Mouse (Mus musculus) MEL (cell line): Measurements from ENCODE around the gene Wdr60. TPM values are rescaled to one million over a fixed set of nuclear protein-coding genes. Genes with fewer than 3 reads are reported as not detected.
A peak's percentile ranks its signal among the peaks of the same experiment; 100 is the strongest.

ENCODE experiments used
- DNase-seq: peaks from one replicate; pipeline ENCODE4 v3.0.0; 2011; ENCODE audit warnings: low read depth, low spot score
- H3K27ac ChIP-seq: 2 replicates; pipeline ENCODE4 v1.5.1; 2012; ENCODE audit warnings: low read depth, mild to moderate bottlenecking, control low read depth, low read length, moderate library complexity; ENCODE audit not compliant: control insufficient read depth
- H3K27me3 ChIP-seq, 2 experiments: fragments of 150-350 bp in 1 of 2; sonication (generic) in 1 of 2; 2 replicates each; pipeline ENCODE4 v1.6.1; 2012; ENCODE audit warnings: low read length in 2 of 2, mild to moderate bottlenecking in 2 of 2, improper control_type of control experiment in 1 of 2, moderate library complexity in 1 of 2; ENCODE audit not compliant: insufficient read depth in 2 of 2, control insufficient read depth in 1 of 2
- H3K36me3 ChIP-seq, 2 experiments: 2 replicates each; pipeline ENCODE4 v1.6.1; 2012 to 2014; ENCODE audit warnings: low read length in 2 of 2, improper control_type of control experiment in 1 of 2, inconsistent platforms in 1 of 2, mild to moderate bottlenecking in 1 of 2; ENCODE audit not compliant: insufficient read depth in 2 of 2, control insufficient read depth in 1 of 2
- H3K4me1 ChIP-seq, 2 experiments: fragments of 150-350 bp in 1 of 2; sonication (generic) in 1 of 2; 2 replicates each; pipeline ENCODE4 v1.6.1; 2012; ENCODE audit warnings: low read length in 2 of 2, improper control_type of control experiment in 1 of 2, mild to moderate bottlenecking in 1 of 2; ENCODE audit not compliant: insufficient read depth in 2 of 2, control insufficient read depth in 1 of 2
- H3K4me3 ChIP-seq, 2 experiments: fragments of 150-350 bp in 1 of 2; sonication (generic) in 1 of 2; 2 replicates each; pipeline ENCODE4 v1.5.1; 2012; ENCODE audit warnings: low read depth in 2 of 2, low read length in 2 of 2, mild to moderate bottlenecking in 2 of 2, moderate library complexity in 2 of 2, control low read depth in 1 of 2, improper control_type of control experiment in 1 of 2; ENCODE audit not compliant: control insufficient read depth in 1 of 2, insufficient read depth in 1 of 2
- H3K79me2 ChIP-seq: 2 replicates; pipeline ENCODE4 v1.6.1; 2012; ENCODE audit warnings: mild to moderate bottlenecking, low read length, moderate library complexity; ENCODE audit not compliant: control insufficient read depth, poor library complexity, insufficient read depth
- H3K9ac ChIP-seq: 2 replicates; pipeline ENCODE4 v1.6.1; 2012; ENCODE audit warnings: low read depth, mild to moderate bottlenecking, control low read depth, low read length, moderate library complexity; ENCODE audit not compliant: control insufficient read depth, poor library complexity, severe bottlenecking
- H3K9me3 ChIP-seq: fragments of 150-350 bp; sonication (generic); replicated peaks from 2 replicates; pipeline ENCODE4 v1.6.1; 2012; ENCODE audit warnings: mild to moderate bottlenecking, low read length, improper control_type of control experiment, moderate library complexity; ENCODE audit not compliant: insufficient read depth
- ELF1 ChIP-seq: IDR thresholded peaks from 2 replicates; pipeline ENCODE4 v1.6.1; 2014; ENCODE audit warnings: low read depth, mild to moderate bottlenecking, inconsistent platforms, low read length, improper control_type of control experiment, moderate library complexity
- EP300 ChIP-seq, 2 experiments: IDR thresholded peaks; 2 replicates each; pipeline ENCODE4 v1.6.1; 2011; ENCODE audit warnings: improper control_type of control experiment in 2 of 2, low read length in 2 of 2, low read depth in 1 of 2, mild to moderate bottlenecking in 1 of 2
- ETS1 ChIP-seq: IDR thresholded peaks from 2 replicates; pipeline ENCODE4 v1.6.1; 2012; ENCODE audit warnings: low read depth, mild to moderate bottlenecking, inconsistent platforms, low read length, improper control_type of control experiment, moderate library complexity
- GABPA ChIP-seq: IDR thresholded peaks from 2 replicates; pipeline ENCODE4 v1.6.1; 2012; ENCODE audit warnings: low read depth, mild to moderate bottlenecking, inconsistent platforms, low read length, improper control_type of control experiment, moderate library complexity
- GATA1 ChIP-seq: IDR thresholded peaks from 2 replicates; pipeline ENCODE4 v1.6.1; 2011; ENCODE audit warnings: low read depth, low read length, improper control_type of control experiment
- KAT2A ChIP-seq: conservative IDR thresholded peaks from 2 replicates; pipeline ENCODE4 v1.6.1; 2012; ENCODE audit warnings: low read depth, low read length, improper control_type of control experiment, inconsistent platforms
- MEF2A ChIP-seq: IDR thresholded peaks from 2 replicates; pipeline ENCODE4 v1.6.1; 2014; ENCODE audit warnings: low read depth, mild to moderate bottlenecking, inconsistent platforms, low read length, improper control_type of control experiment; ENCODE audit not compliant: poor library complexity, insufficient replicate concordance, severe bottlenecking; ENCODE audit errors: extremely low read depth
- MXI1 ChIP-seq: IDR thresholded peaks from 2 replicates; pipeline ENCODE4 v1.6.1; 2011; ENCODE audit warnings: mild to moderate bottlenecking, low read depth, low read length, improper control_type of control experiment
- NELFE ChIP-seq: IDR thresholded peaks from 2 replicates; pipeline ENCODE4 v1.6.1; 2011; ENCODE audit warnings: low read depth, low read length, improper control_type of control experiment
- POLR2A ChIP-seq, 2 experiments: IDR thresholded peaks; 2 replicates each; pipeline ENCODE4 v1.6.1; 2011 to 2012; ENCODE audit warnings: low read length in 2 of 2, mild to moderate bottlenecking in 2 of 2, control low read depth in 1 of 2, improper control_type of control experiment in 1 of 2, low read depth in 1 of 2, moderate library complexity in 1 of 2; ENCODE audit not compliant: control insufficient read depth in 1 of 2, insufficient read depth in 1 of 2, poor library complexity in 1 of 2
- POLR2AphosphoS2 ChIP-seq: IDR thresholded peaks from 2 replicates; pipeline ENCODE4 v1.6.1; 2011; ENCODE audit warnings: low read length, improper control_type of control experiment
- POLR2AphosphoS5 ChIP-seq: IDR thresholded peaks from 2 replicates; pipeline ENCODE4 v1.6.1; 2012; ENCODE audit warnings: low read depth, borderline replicate concordance, mild to moderate bottlenecking, inconsistent platforms, low read length, moderate library complexity, mixed read lengths
- TAL1 ChIP-seq: IDR thresholded peaks from 2 replicates; pipeline ENCODE4 v1.6.1; 2012; ENCODE audit warnings: mild to moderate bottlenecking, inconsistent platforms, low read length, moderate library complexity, mixed read lengths
- TBP ChIP-seq: IDR thresholded peaks from 2 replicates; pipeline ENCODE4 v1.8.0; 2011; ENCODE audit warnings: low read depth, low read length, improper control_type of control experiment
- TCF12 ChIP-seq: IDR thresholded peaks from 2 replicates; pipeline ENCODE4 v1.6.1; 2014; ENCODE audit warnings: low read depth, mild to moderate bottlenecking, inconsistent platforms, low read length, improper control_type of control experiment, moderate library complexity
- polyA plus RNA-seq, 2 experiments: library from polyadenylated mRNA; stranded (reverse) in 1 of 2; unstranded in 1 of 2; fragments of >175 nt in 1 of 2; fragments of >200 nt in 1 of 2; gene quantifications; 2 replicates each; pipeline versions ENCODE4 v1.2.1 to v1.2.4; 2012; ENCODE audit warnings: low replicate concordance in 2 of 2, low read depth in 1 of 2; ENCODE audit not compliant: insufficient read length in 2 of 2, insufficient read depth in 1 of 2, missing spikeins in 1 of 2
- total RNA-seq: library from RNA; depleted of rRNA; stranded (reverse); fragments of 300-350 nt; gene quantifications from 2 replicates; pipeline ENCODE4 v1.2.3, GENCODE M21; 2012; rRNA removed

Wdr60 gene
- total RNA-seq (18.3 and 19.8 TPM in 2 replicates), polyA plus RNA-seq (10 to 100 TPM in 1 of 2 experiments, not detected in 1; 21.0 TPM)

DNA sequence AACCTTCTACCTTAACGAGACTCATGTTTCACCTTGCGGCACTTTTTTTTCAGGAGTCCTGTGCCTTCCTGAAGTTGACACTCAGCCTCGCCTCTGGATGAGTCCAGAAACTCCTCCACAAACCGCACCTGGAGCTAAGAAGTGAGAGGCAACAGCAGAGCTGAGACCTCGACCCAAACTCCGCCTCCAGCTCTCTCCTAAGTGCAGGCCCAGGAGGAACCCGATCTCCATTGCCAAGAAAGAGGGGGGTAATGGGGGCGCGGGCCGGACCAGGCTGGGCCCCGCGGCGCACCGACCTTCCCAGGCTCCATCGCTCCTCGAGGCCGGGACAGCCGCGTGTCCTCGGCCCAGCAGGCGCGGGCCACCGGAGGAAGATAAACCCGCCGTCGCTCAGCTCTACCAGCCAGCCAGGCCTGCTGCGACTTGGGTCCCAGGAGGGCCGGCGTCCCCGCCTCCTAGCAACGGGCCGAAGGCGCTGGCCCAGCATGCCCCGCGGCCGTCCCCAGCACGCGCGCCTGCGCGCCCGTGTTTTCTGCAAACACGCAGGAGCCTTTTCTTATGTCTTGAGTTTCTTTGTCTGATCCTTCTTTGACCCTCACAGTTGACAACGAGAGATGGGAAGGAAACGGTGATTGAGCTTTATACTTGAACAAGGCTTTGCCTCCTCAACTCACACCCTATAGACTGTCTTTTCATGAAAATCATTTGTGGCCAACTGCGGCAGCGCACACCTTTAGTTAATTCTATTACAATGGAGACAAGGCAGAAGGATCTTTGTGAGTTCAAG, at the start of gene Wdr60:
Gene Wdr60, minus strand, starts transcription at position 468 of the 787 bp plus-strand sequence.
- Histone ChIP-seq H3K9me3 (no peaks in the 10 kb centered on the region), H3K9ac (peak within 1 kb of the TSS; percentile 80), H3K4me1 (peaks cover 26 to 29% of the 10 kb centered on the region in 2 experiments), H3K27ac (peak within 1 kb of the TSS; percentile 83), H3K4me3 (peak within 1 kb of the TSS; percentile 74 to 86), H3K36me3 (peaks cover 0 to 40% of the 10 kb centered on the region in 2 experiments; a peak in 2 of 4 replicates), H3K27me3 (no peaks in the 10 kb centered on the region), H3K79me2 (peaks cover 15% of the 10 kb centered on the region)
- DNase-seq, result peak; percentile 99
- TF ChIP-seq KAT2A (no peak), POLR2A (IDR thresholded peaks at IDR 0.05; ENCODE audit: control insufficient read depth in 1 of 2, insufficient read depth in 1 of 2, low read depth in 1 of 2, low read length in 2 of 2, poor library complexity in 1 of 2) (peak in 1 of 2 experiments; percentile 88; a peak in 2 of 4 replicates)

DNA sequence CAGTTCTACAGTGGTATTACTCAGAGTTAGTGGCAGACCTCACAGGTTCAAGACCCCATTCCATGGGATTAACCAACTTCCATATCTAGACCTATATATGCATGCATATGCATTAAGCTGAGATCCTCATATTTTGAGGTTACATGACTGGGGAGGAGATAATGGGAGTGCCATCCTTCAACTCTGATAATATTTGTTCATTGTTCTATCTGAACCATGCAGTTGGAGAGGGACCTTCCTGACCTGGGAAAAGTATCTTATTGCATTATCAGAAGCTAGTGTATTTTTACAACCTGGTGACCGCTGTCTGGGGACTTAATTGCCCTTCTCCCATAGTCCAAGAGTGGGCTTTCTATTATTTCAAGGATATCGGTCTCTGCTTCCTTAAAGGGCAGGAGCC, 45.8 kb upstream of the Wdr60 start:
- Histone ChIP-seq H3K36me3 (peaks cover 2 to 44% of the 10 kb centered on the region in 2 experiments; a peak in 3 of 4 replicates), H3K9me3 (no peaks in the 10 kb centered on the region), H3K27ac (no peak overlapping the region), H3K4me1 (peaks cover 24 to 29% of the 10 kb centered on the region in 2 experiments), H3K79me2 (peaks cover 40% of the 10 kb centered on the region), H3K9ac (no peak overlapping the region), H3K27me3 (no peaks in the 10 kb centered on the region), H3K4me3 (no peak overlapping the region)
- no peak for DNase-seq
- TF ChIP-seq GATA1, result peak; percentile 56
- TF ChIP-seq TBP, result no peak
- no peak for TF ChIP-seq MXI1
- peak; percentile 76 for TF ChIP-seq TCF12
- TF ChIP-seq TAL1, result peak; percentile 64
- TF ChIP-seq ELF1, result no peak
- no peak for TF ChIP-seq POLR2AphosphoS5
- TF ChIP-seq EP300 (IDR thresholded peaks at IDR 0.05; ENCODE audit: low read depth in 1 of 2, low read length in 2 of 2), result peak; percentile 74 to 78; a peak in 3 of 4 replicates

DNA sequence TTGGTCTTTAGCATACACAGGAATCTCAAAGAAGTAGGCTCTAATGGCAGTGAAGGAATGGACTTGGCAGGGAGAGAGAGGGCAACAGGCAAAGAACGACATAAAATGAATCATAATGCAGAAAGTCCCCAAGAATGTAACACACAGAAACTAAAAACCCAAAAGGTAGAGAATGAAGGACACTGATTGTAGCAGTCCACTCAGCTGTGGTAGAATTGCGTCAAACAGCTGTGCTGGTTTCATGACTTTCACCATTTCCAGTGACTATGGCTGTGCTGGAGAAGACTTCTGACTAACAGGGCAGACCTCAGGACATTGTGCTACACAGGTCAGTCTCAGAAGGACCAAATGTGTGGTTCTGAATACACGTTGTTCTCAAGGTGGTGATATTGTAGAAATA, 45.0 kb upstream of the Wdr60 start:
- H3K4me3 ChIP-seq, result no peak overlapping the region

More for the DNA sequence above, 45.0 kb upstream of the Wdr60 start:
- no peak overlapping the region for H3K27ac ChIP-seq
- TF ChIP-seq TBP (no peak), KAT2A (no peak), POLR2AphosphoS2 (no peak), ETS1 (0 out of 2 replicates have a peak, but pooled peaks have one; percentile 9), NELFE (no peak), MEF2A (no peak), TAL1 (no peak), GABPA (no peak), GATA1 (no peak)
- peaks cover 39% of the 10 kb centered on the region for H3K79me2 ChIP-seq
- H3K9ac ChIP-seq, result no peak overlapping the region
- no peak for DNase-seq
- H3K4me1 ChIP-seq, result peaks cover 24 to 26% of the 10 kb centered on the region in 2 experiments
- H3K27me3 ChIP-seq, result no peaks in the 10 kb centered on the region
- peaks cover 2 to 40% of the 10 kb centered on the region in 2 experiments; a peak in 3 of 4 replicates for H3K36me3 ChIP-seq
- H3K9me3 ChIP-seq, result no peaks in the 10 kb centered on the region
